Mouse (Mus musculus) olfactory bulb, adult 2 months (tissue): ENCODE results near the gene Uts2.

ENCODE experiments used
- CTCF ChIP-seq: fragments of 200-500 bp; IDR thresholded peaks from 2 replicates; pipeline ENCODE4 v1.5.1; 2012; ENCODE audit warnings: low read depth, mild to moderate bottlenecking, low read length, moderate library complexity; ENCODE audit not compliant: insufficient read depth
- POLR2A ChIP-seq: fragments of 200-500 bp; IDR thresholded peaks from 2 replicates; pipeline ENCODE4 v1.6.1; 2012; ENCODE audit warnings: mild to moderate bottlenecking, low read depth, low read length, moderate library complexity; ENCODE audit not compliant: insufficient read depth

DNA sequence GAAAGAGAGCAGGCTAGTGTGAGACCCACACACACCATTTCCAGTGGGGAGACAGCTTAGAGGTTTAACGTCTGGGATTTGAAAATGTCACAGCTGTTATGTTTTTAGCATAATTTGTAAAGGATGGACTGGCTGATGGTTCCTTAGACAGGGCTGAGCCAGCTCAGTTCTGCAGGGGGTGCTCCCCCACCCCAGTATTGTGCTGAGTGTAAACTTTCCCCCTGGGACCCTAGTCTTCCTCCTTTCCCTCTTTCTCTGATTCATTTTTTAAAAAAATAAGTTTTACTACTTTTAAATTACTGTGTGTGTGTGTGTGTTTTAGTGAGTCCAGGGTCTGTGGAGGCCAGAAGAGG lies 39.8 kb upstream of the Uts2 start:
- no peak for TF ChIP-seq CTCF
- TF ChIP-seq POLR2A = no peak
